Mouse (Mus musculus) spleen, adult 2 months (tissue): ENCODE data around the gene Slc27a2.

ENCODE experiments used
- CTCF ChIP-seq: fragments of 200-500 bp; IDR thresholded peaks from 2 replicates; pipeline ENCODE4 v1.5.1; 2011; ENCODE audit warnings: mild to moderate bottlenecking, inconsistent platforms; ENCODE audit not compliant: insufficient read depth, insufficient read length, insufficient replicate concordance; ENCODE audit errors: extremely low read depth
- POLR2A ChIP-seq: fragments of 200-500 bp; IDR thresholded peaks from 2 replicates; pipeline ENCODE4 v1.6.1; 2011; ENCODE audit warnings: low read depth, low read length, inconsistent platforms

- no peak for TF ChIP-seq CTCF
- no peak for TF ChIP-seq POLR2A
These were observed 66.4 kb downstream of the Slc27a2 start for GRCm38 (mm10) chr2:126618470-126619179.
